Mouse (Mus musculus) lung, embryonic 16.5 days (tissue): Measurements from ENCODE around the gene Gm5169. TPM values are rescaled to one million over a fixed set of nuclear protein-coding genes. Genes with fewer than 3 reads are reported as not detected.
"Not testable (repeated sequence)": the region's sequence is repeated elsewhere in the genome, so short reads cannot be mapped to it uniquely, and the experiment has no call there.

Experiments
- ATAC-seq: fragments of 200-750 bp; cut with Nextera tagmentation; 2 replicates; pipeline ENCODE4 v1.8.0; 2017; ENCODE audit warnings: low read depth, mild to moderate bottlenecking, moderate library complexity
- H3K27ac ChIP-seq: fragments of 300-500 bp; sonication (generic); 2 replicates; pipeline ENCODE4 v1.5.1; 2014; ENCODE audit warnings: mild to moderate bottlenecking, control low read depth, low read length
- H3K27me3 ChIP-seq: fragments of 300-500 bp; sonication (generic); 2 replicates; pipeline ENCODE4 v1.6.1; 2014; ENCODE audit warnings: low read depth, low read length, mixed read lengths; ENCODE audit not compliant: control insufficient read depth, insufficient read depth
- H3K36me3 ChIP-seq: fragments of 300-500 bp; sonication (generic); 2 replicates; pipeline ENCODE4 v1.6.1; 2014; ENCODE audit warnings: low read length; ENCODE audit not compliant: control insufficient read depth, insufficient read depth
- H3K4me1 ChIP-seq: fragments of 300-500 bp; sonication (generic); replicated peaks from 2 replicates; pipeline ENCODE4 v1.6.1; 2014; ENCODE audit warnings: low read length, mixed read lengths; ENCODE audit not compliant: control insufficient read depth, insufficient read depth
- H3K4me2 ChIP-seq: fragments of 300-500 bp; sonication (generic); 2 replicates; pipeline ENCODE4 v1.6.1; 2014; ENCODE audit warnings: low read depth, low read length, control low read depth
- H3K4me3 ChIP-seq: fragments of 300-500 bp; sonication (generic); 2 replicates; pipeline ENCODE4 v1.5.1; 2014; ENCODE audit warnings: mild to moderate bottlenecking, low read length, control low read depth
- H3K9ac ChIP-seq: fragments of 300-500 bp; sonication (generic); 2 replicates; pipeline ENCODE4 v1.6.1; 2014; ENCODE audit warnings: low read length, control low read depth
- H3K9me3 ChIP-seq: fragments of 300-500 bp; sonication (generic); 2 replicates; pipeline ENCODE4 v1.6.1; 2016; ENCODE audit warnings: low read length; ENCODE audit not compliant: control insufficient read depth
- WGBS: fragments of 180-500 bp; shearing (Covaris S2); extraction: QIAGEN DNeasy Blood & Tissue Kit; methylation state at CpG from one replicate; pipeline ENCODE4 v1.1.7; 2014; 5-methylcytosine and 5-hydroxymethylcytosine counted together
- polyA plus RNA-seq: library from polyadenylated mRNA; unstranded; fragments of >200 nt; fragmentation: Nextera tagmentation; extraction: Ambion mirVana; gene quantifications from 2 replicates; pipeline ENCODE4 v1.2.1, GENCODE M21; 2015

Gene Gm5169
- not detected in 2 replicates for polyA plus RNA-seq

DNA sequence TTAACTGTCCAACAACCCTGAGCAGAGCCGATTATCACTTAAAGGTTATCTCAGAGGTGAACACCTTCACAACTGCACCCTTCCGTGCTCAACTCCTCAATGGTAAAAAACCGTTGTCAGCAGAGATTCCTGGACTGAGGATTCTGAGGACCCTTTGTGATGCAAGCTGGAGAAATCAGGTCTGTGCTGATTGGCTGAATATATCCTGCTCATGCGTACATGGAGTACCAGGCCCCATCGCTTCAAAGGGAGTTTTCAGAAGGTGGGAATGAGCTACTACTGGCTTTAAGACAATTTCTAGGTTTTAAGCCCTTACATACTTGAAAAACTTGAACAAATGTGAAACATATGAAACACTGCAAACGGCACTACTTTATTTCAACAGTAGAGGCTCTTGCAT lies at the start of gene Gm5169:
Gene Gm5169 (minus strand): TSS at position 101 of the 400 bp plus-strand sequence.
- H3K27ac ChIP-seq, H3K36me3 ChIP-seq, H3K4me2 ChIP-seq, H3K9me3 ChIP-seq, H3K9ac ChIP-seq, H3K4me3 ChIP-seq, H3K4me1 ChIP-seq, H3K27me3 ChIP-seq, ATAC-seq: not testable (repeated sequence)
- no CpG with 5 or more reads among the region's 6 CpGs for WGBS

DNA sequence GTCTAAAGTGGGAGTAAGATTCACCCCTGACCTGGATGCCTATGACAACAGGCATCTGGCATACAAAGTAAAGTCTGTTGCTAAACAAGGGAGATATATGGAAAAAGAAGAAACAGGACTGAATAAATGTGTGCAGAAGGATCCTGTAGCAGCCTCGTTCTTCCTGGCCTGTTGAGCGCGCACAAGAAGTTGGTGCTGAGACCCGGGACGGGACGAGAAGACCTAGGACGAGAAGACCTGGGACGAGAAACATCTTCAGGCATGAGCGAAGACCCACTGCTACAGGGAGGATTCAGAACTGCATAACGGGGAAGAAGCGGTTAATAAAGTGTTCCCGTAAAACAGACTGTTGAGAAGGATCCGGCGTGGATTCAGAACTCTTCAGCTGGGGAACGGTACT lies 46.2 kb upstream of the Gm5169 start:
- ATAC-seq, H3K9ac ChIP-seq, H3K36me3 ChIP-seq, H3K4me1 ChIP-seq, H3K4me2 ChIP-seq, H3K9me3 ChIP-seq, H3K27ac ChIP-seq, H3K27me3 ChIP-seq, H3K4me3 ChIP-seq: not testable (repeated sequence)
- 92% methylated on average over 12 of the region's 15 CpGs for WGBS
